Mouse (Mus musculus) stomach, postnatal 0 days (tissue): ENCODE results near the gene Nedd8. TPM values are rescaled to one million over a fixed set of nuclear protein-coding genes. Genes with fewer than 3 reads are reported as not detected.

Experiments
- ATAC-seq: fragments of 200-750 bp; cut with Nextera tagmentation; 2 replicates; pipeline ENCODE4 v1.8.0; 2017; ENCODE audit not compliant: low FRiP score, low TSS enrichment
- DNase-seq: peaks from one replicate; pipeline ENCODE4 v3.0.0-alpha.2; 2016; ENCODE audit warnings: low spot score
- H3K27ac ChIP-seq: fragments of 300-500 bp; sonication (generic); replicated peaks from 2 replicates; pipeline ENCODE4 v1.5.1; 2014; ENCODE audit warnings: mild to moderate bottlenecking, control low read depth
- H3K27me3 ChIP-seq: fragments of 300-500 bp; sonication (generic); 2 replicates; pipeline ENCODE4 v1.6.1; 2014; ENCODE audit warnings: low read length; ENCODE audit not compliant: control insufficient read depth, insufficient read depth
- H3K36me3 ChIP-seq: fragments of 300-500 bp; sonication (generic); 2 replicates; pipeline ENCODE4 v1.6.1; 2014; ENCODE audit warnings: low read length, mixed read lengths; ENCODE audit not compliant: control insufficient read depth, insufficient read depth
- H3K4me1 ChIP-seq: fragments of 300-500 bp; sonication (generic); replicated peaks from 2 replicates; pipeline ENCODE4 v1.6.1; 2014; ENCODE audit warnings: antibody characterized with exemption; ENCODE audit not compliant: control insufficient read depth, insufficient read depth
- H3K4me2 ChIP-seq: fragments of 300-500 bp; sonication (generic); replicated peaks from 2 replicates; pipeline ENCODE4 v1.6.1; 2014; ENCODE audit warnings: low read depth, mild to moderate bottlenecking, control low read depth, moderate library complexity
- H3K4me3 ChIP-seq: fragments of 300-500 bp; sonication (generic); 2 replicates; pipeline ENCODE4 v1.5.1; 2014; ENCODE audit warnings: low read depth, low read length, control low read depth
- H3K9ac ChIP-seq: fragments of 300-500 bp; sonication (generic); 2 replicates; pipeline ENCODE4 v1.6.1; 2014; ENCODE audit warnings: mild to moderate bottlenecking, low read length, control low read depth, mixed read lengths
- H3K9me3 ChIP-seq: fragments of 300-500 bp; sonication (generic); 2 replicates; pipeline ENCODE4 v1.6.1; 2016; ENCODE audit warnings: low read length; ENCODE audit not compliant: control insufficient read depth
- CTCF ChIP-seq: IDR thresholded peaks from 2 replicates; pipeline ENCODE4 v1.5.1; 2016; ENCODE audit warnings: antibody characterized with exemption, low read depth, mild to moderate bottlenecking, moderate library complexity
- EP300 ChIP-seq: optimal IDR thresholded peaks from 2 replicates; pipeline ENCODE3; 2016; ENCODE audit warnings: antibody characterized with exemption
- WGBS: fragments of 180-500 bp; shearing (Covaris S2); extraction: QIAGEN DNeasy Blood & Tissue Kit; methylation state at CpG from one replicate; pipeline ENCODE4 v1.1.7; 2014; 5-methylcytosine and 5-hydroxymethylcytosine counted together
- polyA plus RNA-seq: library from polyadenylated mRNA; unstranded; fragments of >200 nt; fragmentation: Nextera tagmentation; extraction: Ambion mirVana; gene quantifications from 2 replicates; pipeline ENCODE4 v1.2.1, GENCODE M21; 2015

Nedd8 gene
- polyA plus RNA-seq, 1 experiment from 2014 or later = 425 TPM

DNA sequence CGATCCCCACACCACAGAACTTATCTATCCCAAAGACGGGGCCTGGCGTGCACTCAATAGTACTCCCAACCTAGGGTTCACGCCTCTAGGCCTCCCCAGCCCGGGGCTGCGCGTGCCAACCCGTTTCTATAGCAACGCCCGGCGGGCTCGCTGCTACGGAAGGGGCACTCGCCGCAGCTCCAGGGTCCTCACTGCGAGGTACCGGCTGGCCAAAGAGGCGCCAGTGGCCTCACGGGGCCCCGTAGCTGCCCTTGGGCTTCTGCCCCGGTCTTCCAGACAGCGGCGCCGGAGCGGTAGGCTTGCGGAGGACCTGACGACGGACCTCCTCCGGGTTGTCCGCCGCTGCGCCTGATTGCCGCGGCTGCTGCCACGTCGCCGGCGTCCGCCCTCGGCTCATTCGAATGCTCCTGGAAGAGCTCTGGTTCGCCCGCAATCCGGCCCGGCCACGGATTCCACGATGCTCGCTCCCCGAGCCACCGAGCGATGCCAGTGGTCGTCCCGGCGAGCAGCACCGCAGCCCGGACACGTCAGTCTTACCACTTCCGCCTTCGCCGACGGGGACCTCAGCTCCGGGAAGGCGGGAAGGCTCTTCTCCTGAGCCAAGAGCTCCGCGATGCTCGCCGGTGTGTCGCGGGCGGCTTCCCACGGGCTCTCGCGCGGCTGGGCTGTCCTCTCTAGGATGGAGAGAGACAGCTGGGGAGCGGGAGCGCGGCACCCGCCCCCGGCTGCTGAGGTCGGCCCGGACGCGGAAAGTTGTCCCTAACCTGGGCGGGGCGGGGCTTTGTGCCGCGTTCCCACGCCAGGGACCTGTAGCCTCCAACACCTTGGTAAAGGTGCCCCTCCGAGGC, 28.6 kb downstream of the Nedd8 start, which contains the start of gene Tm9sf1:
TSS of gene Tm9sf1 (minus strand) at position 747 of the 848 bp plus-strand sequence.
- peak; percentile 95 for TF ChIP-seq EP300
- peak; percentile 25; the same call in 1 of the 2 replicates for TF ChIP-seq CTCF
- Histone ChIP-seq H3K9ac (peak within 1 kb of the TSS; percentile 94), H3K36me3 (peaks cover 10% of the 10 kb centered on the region), H3K9me3 (no peaks in the 10 kb centered on the region), H3K4me2 (peak within 1 kb of the TSS; percentile 78), H3K27me3 (no peaks in the 10 kb centered on the region), H3K4me3 (peak within 1 kb of the TSS; percentile 88), H3K4me1 (no peaks in the 10 kb centered on the region; the same call in none of the 2 replicates), H3K27ac (peak within 1 kb of the TSS; percentile 96)
- peak; percentile 88 for ATAC-seq
- under 1% methylated on average over 85 of the region's 89 CpGs for WGBS
- DNase-seq = peak; percentile 89

DNA sequence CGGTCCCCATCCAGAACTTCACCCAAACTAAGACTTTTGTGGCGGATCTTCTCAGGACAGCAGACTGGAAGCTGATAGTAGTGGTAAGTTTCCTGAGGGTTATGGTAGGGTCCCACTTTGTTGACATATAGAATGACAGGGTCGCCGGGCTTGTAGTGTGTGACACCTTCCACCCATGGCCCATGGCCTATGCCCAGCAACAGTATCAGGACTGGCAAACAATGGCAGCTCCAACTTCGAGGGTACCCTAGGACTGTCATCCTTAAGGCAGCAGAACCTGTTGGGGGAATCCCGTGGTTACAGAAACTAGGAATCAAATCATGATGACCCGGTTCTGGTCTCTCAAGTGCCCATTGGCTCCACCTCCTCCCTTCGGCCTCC, 29.3 kb downstream of the Nedd8 start:
- Histone ChIP-seq H3K27me3 (no peaks in the 10 kb centered on the region), H3K27ac (peak overlapping the region; percentile 96), H3K4me3 (peak overlapping the region; percentile 88), H3K9ac (peak overlapping the region; percentile 94), H3K4me2 (peak overlapping the region; percentile 78), H3K4me1 (no peaks in the 10 kb centered on the region; the same call in none of the 2 replicates), H3K36me3 (peaks cover 10% of the 10 kb centered on the region), H3K9me3 (no peaks in the 10 kb centered on the region)
- TF ChIP-seq EP300 (no peak), CTCF (no peak)
- ATAC-seq (peak; percentile 31), DNase-seq (no peak)
- 20% methylated on average over 8 of the region's 8 CpGs for WGBS

DNA sequence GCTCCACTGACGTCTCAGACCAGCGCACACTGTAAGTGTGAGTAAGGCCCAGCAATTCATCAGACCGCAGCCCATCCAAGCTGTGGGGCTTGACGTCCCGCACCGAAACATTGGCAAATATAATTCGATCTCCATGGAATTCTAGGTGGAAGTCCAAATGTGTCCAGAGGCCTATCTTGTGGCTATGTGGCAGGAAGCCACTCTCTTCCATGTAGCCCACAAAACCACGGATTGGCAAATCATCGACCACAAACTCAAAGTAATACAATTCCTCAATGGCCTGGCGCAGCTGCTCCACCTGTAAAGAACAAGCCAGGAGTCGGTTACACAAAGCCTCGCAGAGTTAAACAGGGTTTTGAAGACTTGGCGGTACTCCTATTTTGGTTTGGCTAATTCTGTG, 30.6 kb downstream of the Nedd8 start:
- Histone ChIP-seq H3K36me3 (peaks cover 10% of the 10 kb centered on the region), H3K27me3 (no peaks in the 10 kb centered on the region), H3K9me3 (no peaks in the 10 kb centered on the region), H3K9ac (no peak overlapping the region), H3K4me1 (no peaks in the 10 kb centered on the region; the same call in none of the 2 replicates), H3K4me2 (no peak overlapping the region), H3K27ac (no peak overlapping the region), H3K4me3 (no peak overlapping the region)
- DNase-seq (no peak), ATAC-seq (no peak)
- TF ChIP-seq EP300 (no peak), CTCF (no peak)
- WGBS = 94% methylated on average over 13 of the region's 13 CpGs

DNA sequence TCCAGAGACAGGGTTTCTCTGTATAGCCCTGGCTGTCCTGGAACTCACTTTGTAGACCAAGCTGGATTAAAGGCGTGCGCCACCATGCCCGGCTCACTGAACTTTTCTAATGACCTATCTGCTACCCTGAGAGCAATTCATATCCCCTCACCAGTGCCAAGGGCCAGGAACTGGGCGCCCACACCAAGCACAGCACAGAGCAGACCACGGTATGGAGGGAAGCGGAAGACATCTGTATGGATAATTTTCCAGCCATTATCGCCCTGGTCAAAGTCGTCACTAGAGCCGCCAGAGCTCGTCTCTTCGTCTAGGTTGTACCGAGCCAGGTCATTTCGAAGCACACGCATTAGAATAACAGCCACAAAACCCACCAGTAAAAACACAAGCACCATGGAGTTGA, 31.1 kb downstream of the Nedd8 start:
- WGBS = 96% methylated on average over 14 of the region's 14 CpGs
- no peak for TF ChIP-seq CTCF
- no peak for TF ChIP-seq EP300
- peaks cover 10% of the 10 kb centered on the region for H3K36me3 ChIP-seq
- H3K27ac ChIP-seq = no peak overlapping the region
- H3K27me3 ChIP-seq = no peaks in the 10 kb centered on the region
- H3K4me1 ChIP-seq = no peaks in the 10 kb centered on the region; the same call in none of the 2 replicates
- no peak for ATAC-seq
- no peaks in the 10 kb centered on the region for H3K9me3 ChIP-seq
- DNase-seq = no peak
- H3K9ac ChIP-seq = no peak overlapping the region
- no peak overlapping the region for H3K4me2 ChIP-seq
- no peak overlapping the region for H3K4me3 ChIP-seq

DNA sequence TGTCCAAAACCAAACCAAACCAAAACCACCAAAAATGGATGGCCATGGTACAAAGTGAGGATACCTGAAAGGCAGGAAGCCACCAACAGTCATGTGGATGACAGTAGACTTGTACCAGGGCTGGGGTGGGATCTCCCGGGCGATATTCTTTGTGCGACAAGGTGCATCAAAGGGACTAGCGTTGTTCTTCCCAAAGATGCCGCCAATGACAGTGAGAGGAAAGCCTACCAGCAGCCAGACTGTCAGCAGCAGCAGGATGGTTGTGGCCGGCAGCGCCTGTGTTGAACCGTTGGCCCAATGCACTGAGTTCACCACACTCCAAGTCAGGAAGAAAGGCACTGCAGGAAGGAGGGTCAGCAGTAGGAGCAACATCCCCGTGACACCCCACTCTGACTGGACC, 34.1 kb downstream of the Nedd8 start, which contains the start of gene Gm49378:
TSS of gene Gm49378 (minus strand) at position 101 of the 400 bp plus-strand sequence.
- DNase-seq = no peak
- TF ChIP-seq EP300 (no peak), CTCF (no peak)
- Histone ChIP-seq H3K9ac (no peak within 1 kb of the TSS), H3K4me2 (no peak within 1 kb of the TSS), H3K4me3 (no peak within 1 kb of the TSS), H3K9me3 (no peaks in the 10 kb centered on the region), H3K27ac (no peak within 1 kb of the TSS), H3K36me3 (peaks cover 13% of the 10 kb centered on the region), H3K4me1 (no peaks in the 10 kb centered on the region; the same call in 1 of the 2 replicates), H3K27me3 (no peaks in the 10 kb centered on the region)
- ATAC-seq = no peak
- WGBS = 92% methylated on average over 9 of the region's 9 CpGs

DNA sequence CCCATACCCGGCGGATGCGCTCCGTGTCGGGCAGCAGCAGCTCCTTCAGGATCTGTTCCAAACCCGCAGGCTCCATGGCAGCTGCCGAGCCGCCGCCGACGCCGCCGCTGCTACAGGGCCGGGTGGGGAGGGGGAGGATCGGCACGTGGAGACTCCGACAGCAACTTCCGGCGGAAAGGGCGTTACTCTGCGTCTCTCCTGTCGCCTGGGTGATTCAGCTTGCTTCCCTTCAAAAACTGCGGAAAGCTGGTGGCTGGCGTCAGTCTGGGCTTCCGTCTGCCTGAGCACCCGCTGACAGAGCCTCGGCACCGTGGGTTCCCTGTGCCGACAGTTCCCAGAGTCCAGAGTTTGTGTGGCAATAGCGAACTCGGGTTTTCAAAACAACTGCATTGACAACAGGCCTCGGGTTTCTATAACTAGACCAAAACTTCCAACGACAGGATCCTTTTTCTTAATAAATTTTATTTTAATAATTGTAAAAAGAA, 36.4 kb downstream of the Nedd8 start, which contains the start of gene Ipo4:
TSS of gene Ipo4 (minus strand) at position 435 of the 485 bp plus-strand sequence.
- peak within 1 kb of the TSS; percentile 71 for H3K27ac ChIP-seq
- TF ChIP-seq CTCF = no peak
- TF ChIP-seq EP300 = no peak
- ATAC-seq (peak; percentile 88), DNase-seq (peak; percentile 92)
- H3K9me3 ChIP-seq = no peaks in the 10 kb centered on the region
- H3K4me2 ChIP-seq = peak within 1 kb of the TSS; percentile 97
- H3K27me3 ChIP-seq = no peaks in the 10 kb centered on the region
- WGBS = 2% methylated on average over 33 of the region's 33 CpGs
- H3K9ac ChIP-seq = peak within 1 kb of the TSS; percentile 74
- peaks cover 24% of the 10 kb centered on the region for H3K36me3 ChIP-seq
- H3K4me3 ChIP-seq = peak within 1 kb of the TSS; percentile 65
- H3K4me1 ChIP-seq = no peaks in the 10 kb centered on the region
